Mouse (Mus musculus) spleen, adult 18-20 months (tissue): ENCODE measurements at regions not wholly inside any gene's neighbourhood (a gene's known extent, or its start where the extent isn't known, plus 50 kb on each side); places are given as distances from the start of the nearest gene placed in this dataset.
A peak's percentile ranks its signal among the peaks of the same experiment; 100 is the strongest.

Experiments
- DNase-seq, 2 experiments: peaks; one replicate each; pipeline ENCODE4 v3.0.0; 2022; ENCODE audit warnings: mixed read lengths in 2 of 2

- DNase-seq, result no peak
These were observed 177.0 kb downstream of the Slc38a4 start for GRCm38 (mm10) chr15:96878796-96879195.

- no peak for DNase-seq
These were observed 177.8 kb downstream of the Slc38a4 start for GRCm38 (mm10) chr15:96877931-96878330.

- no peak for DNase-seq
These were observed 177.7 kb upstream of the Slc38a2 start for GRCm38 (mm10) chr15:96877271-96877670.

- DNase-seq, result no peak
These were observed 174.6 kb upstream of the Slc38a2 start for GRCm38 (mm10) chr15:96874145-96874544.

GRCm38 (mm10) chr15:96873562-96873961, 174.0 kb upstream of the Slc38a2 start:
- DNase-seq, result no peak

GRCm38 (mm10) chr15:96873126-96873525, 173.6 kb upstream of the Slc38a2 start:
- DNase-seq, result no peak

GRCm38 (mm10) chr15:96867701-96868100, 168.2 kb upstream of the Slc38a2 start:
- DNase-seq, result no peak

- no peak for DNase-seq
These were observed 166.4 kb upstream of the Slc38a2 start for GRCm38 (mm10) chr15:96865932-96866331.

- no peak for DNase-seq
These were observed 158.2 kb upstream of the Slc38a2 start for GRCm38 (mm10) chr15:96857709-96858108.

GRCm38 (mm10) chr15:96851970-96852768, 152.6 kb upstream of the Slc38a2 start:
- no peak for DNase-seq

GRCm38 (mm10) chr15:96848150-96848549, 148.6 kb upstream of the Slc38a2 start:
- peak in 1 of 2 experiments; percentile 26 for DNase-seq

GRCm38 (mm10) chr15:96845221-96845620, 145.7 kb upstream of the Slc38a2 start:
- no peak for DNase-seq

GRCm38 (mm10) chr15:96844290-96844689, 144.8 kb upstream of the Slc38a2 start:
- no peak for DNase-seq

- DNase-seq, result no peak
These were observed 144.1 kb upstream of the Slc38a2 start for GRCm38 (mm10) chr15:96843589-96843988.

- DNase-seq, result no peak
These were observed 143.4 kb upstream of the Slc38a2 start for GRCm38 (mm10) chr15:96842881-96843280.

GRCm38 (mm10) chr15:96836670-96837069, 137.1 kb upstream of the Slc38a2 start:
- no peak for DNase-seq

GRCm38 (mm10) chr15:96834862-96835261, 135.3 kb upstream of the Slc38a2 start:
- DNase-seq, result no peak

- DNase-seq, result no peak
These were observed 134.8 kb upstream of the Slc38a2 start for GRCm38 (mm10) chr15:96834162-96834843.

- DNase-seq, result no peak
These were observed 132.9 kb upstream of the Slc38a2 start for GRCm38 (mm10) chr15:96832389-96832788.

GRCm38 (mm10) chr15:96831256-96831655, 131.7 kb upstream of the Slc38a2 start:
- no peak for DNase-seq

GRCm38 (mm10) chr15:96830578-96830977, 131.0 kb upstream of the Slc38a2 start:
- no peak for DNase-seq

GRCm38 (mm10) chr15:96829941-96830340, 130.4 kb upstream of the Slc38a2 start:
- DNase-seq, result peak in 1 of 2 experiments; percentile 10

- no peak for DNase-seq
These were observed 129.2 kb upstream of the Slc38a2 start for GRCm38 (mm10) chr15:96828681-96829080.

- no peak for DNase-seq
These were observed 128.4 kb upstream of the Slc38a2 start for GRCm38 (mm10) chr15:96827931-96828330.
